In genomic region chr14:25266846-25267245, GRCm38 (mm10) we compare ENCODE assay signal across 18 mouse cellular contexts.
A peak's percentile ranks its signal among the peaks of the same experiment; 100 is the strongest.
DNase-seq lines count a peak whose midpoint lies in the region; ATAC-seq lines count a peak whose summit lies in the region.
"Had no signal": no experiment of that assay in that cellular context is flagged by ENCODE, and none has a peak within 500 bp of the region (broad histone marks: within the 10 kb centered on the region; RNA-seq: fewer than 3 reads in every experiment).

No protein-coding gene starts in this region.

- no peaks in the 10 kb centered on the region for H3K27me3 ChIP-seq in forebrain, embryonic 14.5 days (replicated peaks; ENCODE audit: control insufficient read depth, insufficient read depth, low read length)
- H3K27me3 ChIP-seq in forebrain, embryonic 11.5 days (ENCODE audit: control insufficient read depth, insufficient read depth, low read length), result no peaks in the 10 kb centered on the region
- H3K27me3 ChIP-seq in lung, embryonic 15.5 days, result no peaks in the 10 kb centered on the region
- peaks cover 32% of the 10 kb centered on the region for H3K27me3 ChIP-seq in embryonic facial prominence, embryonic 10.5 days (replicated peaks; ENCODE audit: low read depth, poor library complexity, severe bottlenecking)
- no peaks in the 10 kb centered on the region; the same call in 1 of the 2 replicates for H3K27me3 ChIP-seq in midbrain, embryonic 13.5 days
- H3K27me3 ChIP-seq: intestine, embryonic 15.5 days; kidney, embryonic 15.5 days; limb, embryonic 12.5 days; Patski had no signal

- no peak overlapping the region for H3K4me3 ChIP-seq in forebrain, embryonic 14.5 days (ENCODE audit: low read depth, low read length)
- no peak overlapping the region for H3K4me3 ChIP-seq in forebrain, embryonic 11.5 days (ENCODE audit: low read depth, low read length)
- no peak overlapping the region for H3K4me3 ChIP-seq in lung, embryonic 15.5 days
- H3K4me3 ChIP-seq in embryonic facial prominence, embryonic 10.5 days, result no peak overlapping the region
- H3K4me3 ChIP-seq in midbrain, embryonic 13.5 days (replicated peaks), result no peak overlapping the region
- H3K4me3 ChIP-seq: heart, embryonic 12.5 days; intestine, embryonic 15.5 days; kidney, embryonic 15.5 days; limb, embryonic 12.5 days had no signal

- peak overlapping the region; percentile 1; the same call in 1 of the 2 replicates for H3K9ac ChIP-seq in forebrain, embryonic 14.5 days (ENCODE audit: low read length)
- H3K9ac ChIP-seq in forebrain, embryonic 11.5 days (ENCODE audit: low read length), result no peak overlapping the region
- no peak overlapping the region for H3K9ac ChIP-seq in lung, embryonic 15.5 days
- H3K9ac ChIP-seq in midbrain, embryonic 13.5 days (replicated peaks), result peak overlapping the region; percentile 36
- H3K9ac ChIP-seq: heart, embryonic 12.5 days; intestine, embryonic 15.5 days; kidney, embryonic 15.5 days; limb, embryonic 12.5 days; liver, embryonic 14.5 days had no signal

- no peak overlapping the region for H3K4me2 ChIP-seq in forebrain, embryonic 14.5 days (ENCODE audit: low read length)
- H3K4me2 ChIP-seq in forebrain, embryonic 11.5 days (ENCODE audit: low read depth, low read length, severe bottlenecking), result no peak overlapping the region
- no peak overlapping the region for H3K4me2 ChIP-seq in lung, embryonic 15.5 days
- no peak overlapping the region for H3K4me2 ChIP-seq in midbrain, embryonic 13.5 days (replicated peaks)
- H3K4me2 ChIP-seq: heart, embryonic 12.5 days; intestine, embryonic 15.5 days; kidney, embryonic 15.5 days; limb, embryonic 12.5 days had no signal

- peaks cover 14% of the 10 kb centered on the region; the same call in 1 of the 2 replicates for H3K4me1 ChIP-seq in forebrain, embryonic 14.5 days (ENCODE audit: control insufficient read depth, insufficient read depth, low read length)
- peaks cover 3% of the 10 kb centered on the region; the same call in 1 of the 2 replicates for H3K4me1 ChIP-seq in forebrain, embryonic 11.5 days (replicated peaks; ENCODE audit: control insufficient read depth, insufficient read depth, low read length)
- peaks cover 35% of the 10 kb centered on the region for H3K4me1 ChIP-seq in lung, embryonic 15.5 days
- H3K4me1 ChIP-seq in embryonic facial prominence, embryonic 10.5 days, result peaks cover 55% of the 10 kb centered on the region
- H3K4me1 ChIP-seq in midbrain, embryonic 13.5 days (replicated peaks), result peaks cover 47% of the 10 kb centered on the region

- H3K9me3 ChIP-seq in forebrain, embryonic 14.5 days (replicated peaks; ENCODE audit: control insufficient read depth, low read length), result no peaks in the 10 kb centered on the region
- no peaks in the 10 kb centered on the region for H3K9me3 ChIP-seq in forebrain, embryonic 11.5 days (ENCODE audit: control insufficient read depth, low read length)
- H3K9me3 ChIP-seq in lung, embryonic 15.5 days, result no peaks in the 10 kb centered on the region
- no peaks in the 10 kb centered on the region for H3K9me3 ChIP-seq in embryonic facial prominence, embryonic 10.5 days
- H3K9me3 ChIP-seq in midbrain, embryonic 13.5 days, result no peaks in the 10 kb centered on the region
- H3K9me3 ChIP-seq: heart, embryonic 12.5 days; intestine, embryonic 15.5 days; kidney, embryonic 15.5 days; limb, embryonic 12.5 days had no signal

- WGBS in forebrain, embryonic 14.5 days, result 28% methylated on average over 4 of the region's 4 CpGs
- 36% methylated on average over 4 of the region's 4 CpGs for WGBS in forebrain, embryonic 11.5 days
- 58% methylated on average over 4 of the region's 4 CpGs for WGBS in lung, embryonic 15.5 days
- 36% methylated on average over 4 of the region's 4 CpGs for WGBS in embryonic facial prominence, embryonic 10.5 days
- 39% methylated on average over 4 of the region's 4 CpGs for WGBS in midbrain, embryonic 13.5 days

- H3K27ac ChIP-seq in forebrain, embryonic 14.5 days (ENCODE audit: low read depth, low read length), result no peak overlapping the region
- no peak overlapping the region for H3K27ac ChIP-seq in forebrain, embryonic 11.5 days (ENCODE audit: low read depth, low read length)
- 0 out of 2 replicates have a peak overlapping the region, but pooled peaks have one; percentile 80 for H3K27ac ChIP-seq in lung, embryonic 15.5 days
- H3K27ac ChIP-seq in embryonic facial prominence, embryonic 10.5 days (replicated peaks), result peak overlapping the region; percentile 31; the same call in 1 of the 2 replicates
- H3K27ac ChIP-seq in midbrain, embryonic 13.5 days, result peak overlapping the region; percentile 46
- H3K27ac ChIP-seq: intestine, embryonic 15.5 days; liver, embryonic 14.5 days had no signal

- H3K36me3 ChIP-seq in forebrain, embryonic 14.5 days (ENCODE audit: control insufficient read depth, insufficient read depth, low read length), result no peaks in the 10 kb centered on the region
- H3K36me3 ChIP-seq in forebrain, embryonic 11.5 days (ENCODE audit: control insufficient read depth, insufficient read depth, low read length), result no peaks in the 10 kb centered on the region
- H3K36me3 ChIP-seq in lung, embryonic 15.5 days, result no peaks in the 10 kb centered on the region
- no peaks in the 10 kb centered on the region for H3K36me3 ChIP-seq in embryonic facial prominence, embryonic 10.5 days (replicated peaks)
- H3K36me3 ChIP-seq in midbrain, embryonic 13.5 days, result no peaks in the 10 kb centered on the region
- H3K36me3 ChIP-seq: heart, embryonic 12.5 days; intestine, embryonic 15.5 days; kidney, embryonic 15.5 days; limb, embryonic 12.5 days had no signal

- peak; percentile 38 for DNase-seq in forebrain, embryonic 14.5 days (ENCODE audit: low spot score)
- DNase-seq in forebrain, embryonic 11.5 days (ENCODE audit: low spot score), result no peak
- no peak for DNase-seq in lung, postnatal 14 days
- no peak for DNase-seq in embryonic facial prominence, embryonic 10.5 days (ENCODE audit: low spot score)
- DNase-seq in gastrocnemius, adult 8-10 months (ENCODE audit: low spot score in 2 of 2), result no peak
- no peak for DNase-seq in layer of hippocampus, adult 9-11 months
- DNase-seq: gastrocnemius, postnatal 36 days; lung, postnatal 10 days; thymus, postnatal 36 days had no signal

- ATAC-seq in forebrain, embryonic 14.5 days, result no peak
- no peak for ATAC-seq in forebrain, embryonic 11.5 days (replicated peaks; ENCODE audit: low FRiP score)
- no peak for ATAC-seq in lung, embryonic 15.5 days (ENCODE audit: borderline replicate concordance, extremely low read depth, low FRiP score, low TSS enrichment)
- ATAC-seq in midbrain, embryonic 13.5 days, result no peak
- ATAC-seq: activated CD4-positive, CD25-positive, alpha-beta regulatory T cell, adult 4 months; intestine, embryonic 15.5 days; Patski had no signal

Comparison
In these comparisons a context has a peak if more than half of its experiments do, and no peak if none do; other contexts are left out.
1. H3K9ac ChIP-seq: peak in forebrain, embryonic 14.5 days (single experiment) and midbrain, embryonic 13.5 days (single experiment); none in forebrain, embryonic 11.5 days (single experiment) and lung, embryonic 15.5 days (single experiment).
2. H3K27ac ChIP-seq: peak in lung, embryonic 15.5 days (single experiment), embryonic facial prominence, embryonic 10.5 days (single experiment) and midbrain, embryonic 13.5 days (single experiment); none in forebrain, embryonic 14.5 days (single experiment) and forebrain, embryonic 11.5 days (single experiment).